Mouse (Mus musculus) gastrocnemius, adult 8-10 months (tissue): Measurements from ENCODE around the gene H2al1g. TPM values are rescaled to one million over a fixed set of nuclear protein-coding genes. Genes with fewer than 3 reads are reported as not detected.
"Not testable (repeated sequence)": the region's sequence is repeated elsewhere in the genome, so short reads cannot be mapped to it uniquely, and the experiment has no call there.

Source experiments
- DNase-seq, 2 experiments: peaks; one replicate each; pipeline ENCODE4 v3.0.0; 2022; ENCODE audit warnings: low spot score in 2 of 2
- total RNA-seq, 4 experiments: library from RNA; stranded (reverse); gene quantifications; 2 replicates each; pipeline ENCODE4 v1.2.4; 2022

The H2al1g gene
- not detected for total RNA-seq

GRCm38 (mm10) chrX:11317956-11318355 lies at the start of gene H2al1g:
Gene H2al1g (plus strand): TSS chrX:11318256.
- DNase-seq = not testable (repeated sequence)

- DNase-seq = no peak
These were observed 49.0 kb upstream of the H2al1g start for GRCm38 (mm10) chrX:11269074-11269473.

DNA sequence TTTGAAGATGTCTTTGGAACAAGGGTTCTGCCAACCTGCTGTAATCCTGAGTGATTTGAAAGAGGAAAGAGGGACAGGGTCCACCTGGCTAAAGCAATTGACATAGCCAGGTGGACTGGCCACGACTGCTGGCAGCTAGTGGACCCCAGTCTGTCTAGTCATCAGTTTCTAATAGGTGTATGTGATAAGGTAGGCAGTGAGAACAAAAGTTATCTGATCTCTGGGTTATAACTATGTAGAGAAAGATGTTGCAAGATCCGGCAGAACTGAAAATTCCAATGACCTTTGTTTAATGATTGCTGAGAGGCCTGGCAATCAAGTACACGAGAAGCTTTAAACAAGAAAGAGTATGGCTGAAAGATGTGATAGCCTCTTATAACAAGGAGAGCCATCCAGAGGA lies 44.9 kb upstream of the H2al1g start:
- no peak for DNase-seq

- DNase-seq = no peak
These were observed 41.0 kb upstream of the H2al1g start for GRCm38 (mm10) chrX:11277083-11277482.

DNA sequence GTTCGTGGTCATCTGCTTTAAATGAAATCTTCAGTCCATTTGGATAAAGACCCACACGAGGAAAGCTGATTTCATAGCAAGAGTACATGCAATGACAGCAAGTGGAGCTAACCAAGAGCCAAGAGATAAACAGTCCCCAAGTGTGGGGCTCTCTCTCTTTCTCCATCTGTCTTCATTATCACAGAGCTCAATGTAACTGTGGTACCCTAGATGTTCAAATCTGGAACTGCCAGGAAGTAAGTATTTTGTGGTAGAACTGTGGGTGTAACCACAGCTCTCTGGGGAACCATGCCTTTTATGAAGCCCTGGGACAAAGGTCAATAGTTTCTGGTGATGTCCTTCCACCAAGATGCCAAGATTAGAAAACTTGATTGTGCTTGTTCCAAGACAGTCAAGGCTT lies 37.3 kb upstream of the H2al1g start:
- DNase-seq = no peak

GRCm38 (mm10) chrX:11288306-11288882 lies 29.7 kb upstream of the H2al1g start:
- DNase-seq = no peak

GRCm38 (mm10) chrX:11289244-11289643 lies 28.8 kb upstream of the H2al1g start:
- DNase-seq = no peak

GRCm38 (mm10) chrX:11298957-11299356 lies 19.1 kb upstream of the H2al1g start, which contains the start of gene H2al1a:
Gene H2al1a (plus strand): TSS chrX:11299257.
- DNase-seq = not testable (repeated sequence)

GRCm38 (mm10) chrX:11302132-11302531 lies 15.9 kb upstream of the H2al1g start, which contains the start of gene H2al1b:
Gene H2al1b (plus strand): TSS chrX:11302432.
- DNase-seq = not testable (repeated sequence)

- not testable (repeated sequence) for DNase-seq
These were observed 12.7 kb upstream of the H2al1g start, which contains the start of gene H2al1c for GRCm38 (mm10) chrX:11305355-11305754. Gene H2al1c (plus strand): TSS chrX:11305655.

DNA sequence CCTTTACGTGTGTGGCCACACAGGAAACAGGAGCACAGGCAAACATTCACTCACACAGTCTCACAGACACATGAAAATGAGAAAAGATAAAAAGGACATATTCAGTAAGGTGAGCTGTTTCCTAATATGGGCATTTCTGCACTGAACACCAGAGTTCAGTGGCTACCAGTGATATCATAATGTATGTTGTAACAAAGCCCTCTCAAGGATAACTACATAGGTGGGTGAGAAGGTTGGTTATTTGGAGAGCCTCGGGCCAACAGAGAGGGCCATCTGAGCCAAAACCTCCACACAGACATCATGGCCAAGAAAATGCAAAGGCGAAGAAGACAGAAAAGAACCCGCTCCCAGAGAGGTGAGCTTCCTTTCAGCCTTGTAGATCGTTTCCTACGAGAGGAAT lies 9.5 kb upstream of the H2al1g start, which contains the start of gene H2al1d:
Gene H2al1d, plus strand, starts transcription at position 301 of the 400 bp plus-strand sequence.
- not testable (repeated sequence) for DNase-seq

GRCm38 (mm10) chrX:11311634-11312033 lies 6.4 kb upstream of the H2al1g start, which contains the start of gene H2al1e:
Gene H2al1e (plus strand): TSS chrX:11311934.
- not testable (repeated sequence) for DNase-seq

GRCm38 (mm10) chrX:11314858-11315257 lies 3.2 kb upstream of the H2al1g start, which contains the start of gene H2al1f:
Gene H2al1f (plus strand): TSS chrX:11315158.
- DNase-seq = not testable (repeated sequence)

DNA sequence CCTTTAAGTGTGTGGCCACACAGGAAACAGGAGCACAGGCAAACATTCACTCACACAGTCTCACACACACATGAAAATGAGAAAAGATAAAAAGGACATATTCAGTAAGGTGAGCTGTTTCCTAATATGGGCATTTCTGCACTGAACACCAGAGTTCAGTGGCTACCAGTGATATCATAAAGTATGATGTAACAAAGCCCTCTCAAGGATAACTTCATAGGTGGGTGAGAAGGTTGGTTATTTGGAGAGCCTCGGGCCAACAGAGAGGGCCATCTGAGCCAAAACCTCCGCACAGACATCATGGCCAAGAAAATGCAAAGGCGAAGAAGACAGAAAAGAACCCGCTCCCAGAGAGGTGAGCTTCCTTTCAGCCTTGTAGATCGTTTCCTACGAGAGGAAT lies 3.1 kb downstream of the H2al1g start, which contains the start of gene H2al1h:
Gene H2al1h, plus strand, starts transcription at position 301 of the 400 bp plus-strand sequence.
- DNase-seq = not testable (repeated sequence)

DNA sequence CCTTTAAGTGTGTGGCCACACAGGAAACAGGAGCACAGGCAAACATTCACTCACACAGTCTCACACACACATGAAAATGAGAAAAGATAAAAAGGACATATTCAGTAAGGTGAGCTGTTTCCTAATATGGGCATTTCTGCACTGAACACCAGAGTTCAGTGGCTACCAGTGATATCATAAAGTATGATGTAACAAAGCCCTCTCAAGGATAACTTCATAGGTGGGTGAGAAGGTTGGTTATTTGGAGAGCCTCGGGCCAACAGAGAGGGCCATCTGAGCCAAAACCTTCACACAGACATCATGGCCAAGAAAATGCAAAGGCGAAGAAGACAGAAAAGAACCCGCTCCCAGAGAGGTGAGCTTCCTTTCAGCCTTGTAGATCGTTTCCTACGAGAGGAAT lies 6.3 kb downstream of the H2al1g start, which contains the start of gene H2al1i:
Gene H2al1i, plus strand, starts transcription at position 301 of the 400 bp plus-strand sequence.
- DNase-seq = not testable (repeated sequence)

DNA sequence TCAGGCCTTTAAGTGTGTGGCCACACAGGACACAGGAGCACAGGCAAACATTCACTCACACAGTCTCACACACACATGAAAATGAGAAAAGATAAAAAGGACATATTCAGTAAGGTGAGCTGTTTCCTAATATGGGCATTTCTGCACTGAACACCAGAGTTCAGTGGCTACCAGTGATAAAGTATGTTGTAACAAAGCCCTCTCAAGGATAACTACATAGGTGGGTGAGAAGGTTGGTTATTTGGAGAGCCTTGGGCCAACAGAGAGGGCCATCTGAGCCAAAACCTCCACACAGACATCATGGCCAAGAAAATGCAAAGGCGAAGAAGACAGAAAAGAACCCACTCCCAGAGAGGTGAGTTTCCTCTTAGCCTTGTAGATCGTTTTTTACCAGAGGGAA lies 9.5 kb downstream of the H2al1g start, which contains the start of gene H2al1j:
Gene H2al1j, plus strand, starts transcription at position 301 of the 400 bp plus-strand sequence.
- not testable (repeated sequence) for DNase-seq

- DNase-seq = no peak
These were observed 27.7 kb downstream of the H2al1g start for GRCm38 (mm10) chrX:11345762-11346161.

DNA sequence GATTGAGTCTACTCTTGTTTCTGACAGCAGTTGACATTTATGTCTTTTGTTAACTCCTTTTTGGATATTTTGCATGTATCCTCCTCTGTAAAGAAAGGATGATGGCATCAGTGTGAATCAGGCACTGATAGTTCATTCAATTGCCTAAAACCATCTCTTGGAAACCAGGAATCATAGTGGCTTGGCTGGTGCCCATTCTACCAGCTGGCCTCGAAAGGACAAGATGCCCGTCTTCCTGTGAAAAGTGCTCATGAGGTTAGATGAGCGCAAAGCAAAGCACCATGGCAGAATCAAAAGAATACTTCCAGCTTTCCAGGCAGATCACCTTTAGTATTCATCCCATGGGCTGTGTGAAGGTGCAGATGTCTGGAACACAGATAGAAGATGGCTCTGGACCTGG lies 28.7 kb downstream of the H2al1g start:
- no peak for DNase-seq

- DNase-seq = no peak
These were observed 42.8 kb downstream of the H2al1g start for GRCm38 (mm10) chrX:11360823-11361222.

- no peak for DNase-seq
These were observed 43.2 kb downstream of the H2al1g start for GRCm38 (mm10) chrX:11361261-11361660.

DNA sequence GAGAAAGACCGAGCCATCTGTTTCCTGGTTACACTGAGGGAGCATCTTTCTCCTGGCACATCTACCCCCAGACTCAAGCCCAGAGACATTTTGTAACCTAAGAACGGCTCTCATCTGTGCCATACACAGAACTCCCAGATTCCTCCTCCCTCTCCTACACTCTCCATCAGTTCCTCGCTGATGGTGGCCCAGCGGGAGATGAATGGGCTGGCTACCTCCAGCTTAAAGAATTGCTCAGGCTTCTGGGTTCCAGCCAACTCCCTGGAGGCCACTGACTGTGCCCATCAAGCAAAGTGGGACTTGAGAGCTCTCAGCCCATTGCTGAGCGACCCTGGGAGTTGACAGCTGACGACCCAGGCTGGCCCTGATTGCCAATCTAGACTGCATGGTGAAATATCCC lies 45.8 kb downstream of the H2al1g start:
- no peak for DNase-seq

DNA sequence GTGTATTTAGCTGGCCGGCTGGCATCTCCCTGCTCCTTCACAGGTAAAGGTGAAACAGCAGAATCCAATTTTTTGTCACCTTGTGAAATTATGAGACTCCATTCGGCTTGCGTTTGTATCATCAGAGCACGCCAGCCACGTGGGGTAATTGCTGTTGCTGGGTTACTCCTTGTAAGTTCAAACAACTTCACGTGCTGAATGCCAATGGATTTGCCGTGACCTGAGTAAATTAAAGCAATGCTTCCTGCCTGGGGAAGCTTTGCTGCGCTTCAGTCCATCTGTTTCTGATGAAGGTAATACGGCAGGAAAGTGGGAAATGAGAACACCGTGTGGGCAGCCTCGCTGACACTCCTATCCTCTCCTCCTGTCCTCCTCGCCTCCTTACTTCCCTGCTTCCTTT lies 47.1 kb downstream of the H2al1g start:
- no peak for DNase-seq
